Mouse (Mus musculus): Measurements from ENCODE around the gene Ppm1n. TPM values are rescaled to one million over a fixed set of nuclear protein-coding genes. Genes with fewer than 3 reads are reported as not detected.

Gene Ppm1n
- polyA plus RNA-seq, 1 experiment, result 5.7 TPM

GRCm38 (mm10) chr7:19279052-19279451 is 812 bp downstream of the Ppm1n start:
- H3K27ac ChIP-seq (ENCODE audit: insufficient read depth, low read length), result no peak overlapping the region
- H3K9me3 ChIP-seq (replicated peaks; ENCODE audit: control insufficient read depth, insufficient read depth, low read length, poor library complexity, severe bottlenecking), result no peaks in the 10 kb centered on the region
- no peaks in the 10 kb centered on the region for H3K27me3 ChIP-seq (ENCODE audit: control insufficient read depth, insufficient read depth, low read length, poor library complexity, severe bottlenecking)
- TF ChIP-seq POLR2A (IDR thresholded peaks at IDR 0.05; ENCODE audit: insufficient read depth, low read length) (no peak), CTCF (IDR thresholded peaks at IDR 0.05; ENCODE audit: low read depth, low read length) (no peak), EP300 (IDR thresholded peaks at IDR 0.05; ENCODE audit: insufficient read depth, low read depth, low read length) (no peak)
- peak overlapping the region; percentile 70 for H3K9ac ChIP-seq (ENCODE audit: low read depth, poor library complexity, severe bottlenecking)
- no peaks in the 10 kb centered on the region for H3K36me3 ChIP-seq (ENCODE audit: control insufficient read depth, insufficient read depth, low read length, poor library complexity, severe bottlenecking)
- peak overlapping the region; percentile 73 for H3K4me3 ChIP-seq (ENCODE audit: low read depth, low read length)
- H3K4me1 ChIP-seq (ENCODE audit: control insufficient read depth, insufficient read depth, low read length), result no peaks in the 10 kb centered on the region

- H3K27ac ChIP-seq (ENCODE audit: insufficient read depth, low read length), result no peak overlapping the region
- H3K4me3 ChIP-seq (ENCODE audit: low read depth, low read length), result no peak overlapping the region
- H3K9ac ChIP-seq (ENCODE audit: low read depth, poor library complexity, severe bottlenecking), result no peak overlapping the region
- H3K4me1 ChIP-seq (ENCODE audit: control insufficient read depth, insufficient read depth, low read length), result no peaks in the 10 kb centered on the region
- H3K9me3 ChIP-seq (replicated peaks; ENCODE audit: control insufficient read depth, insufficient read depth, low read length, poor library complexity, severe bottlenecking), result no peaks in the 10 kb centered on the region
- H3K36me3 ChIP-seq (ENCODE audit: control insufficient read depth, insufficient read depth, low read length, poor library complexity, severe bottlenecking), result no peaks in the 10 kb centered on the region
- TF ChIP-seq POLR2A (IDR thresholded peaks at IDR 0.05; ENCODE audit: insufficient read depth, low read length), result no peak
- no peak for TF ChIP-seq EP300 (IDR thresholded peaks at IDR 0.05; ENCODE audit: insufficient read depth, low read depth, low read length)
- peak; percentile 67 for TF ChIP-seq CTCF (IDR thresholded peaks at IDR 0.05; ENCODE audit: low read depth, low read length)
- no peaks in the 10 kb centered on the region for H3K27me3 ChIP-seq (ENCODE audit: control insufficient read depth, insufficient read depth, low read length, poor library complexity, severe bottlenecking)
Observed at GRCm38 (mm10) chr7:19276253-19276652, 3.6 kb downstream of the Ppm1n start.

DNA sequence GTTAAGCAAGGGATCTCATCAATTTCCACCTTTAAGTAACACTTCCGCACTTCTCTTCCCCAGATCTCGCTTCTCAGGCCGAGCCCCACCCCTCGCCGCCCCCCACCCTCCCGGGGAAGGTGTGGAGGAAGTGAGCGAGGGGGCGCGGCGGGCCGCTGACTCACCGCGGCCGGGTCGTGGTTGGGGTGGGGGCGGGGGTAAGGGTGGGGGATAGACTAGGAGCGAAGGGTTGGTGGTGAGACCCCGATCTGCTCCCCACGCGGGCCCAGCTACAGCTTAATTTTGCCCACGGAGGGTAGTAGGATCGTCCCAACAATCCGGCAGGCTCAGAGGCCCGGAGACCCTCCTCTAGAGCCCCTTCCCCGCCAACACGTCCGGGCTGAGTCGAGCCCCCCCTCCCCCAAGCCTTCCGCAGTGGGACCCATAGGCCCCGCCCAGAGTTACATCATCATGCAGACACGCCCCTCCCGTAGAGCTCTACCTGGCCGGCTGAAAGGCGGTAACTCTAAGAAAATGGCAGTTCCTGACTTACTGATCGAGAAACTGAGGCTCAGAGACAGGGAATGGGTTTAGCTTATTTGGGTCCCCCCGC is 7.6 kb downstream of the Ppm1n start:
- H3K27me3 ChIP-seq (ENCODE audit: control insufficient read depth, insufficient read depth, low read length, poor library complexity, severe bottlenecking), result no peaks in the 10 kb centered on the region
- H3K36me3 ChIP-seq (ENCODE audit: control insufficient read depth, insufficient read depth, low read length, poor library complexity, severe bottlenecking), result no peaks in the 10 kb centered on the region
- H3K9ac ChIP-seq (ENCODE audit: low read depth, poor library complexity, severe bottlenecking), result peak overlapping the region; percentile 95
- H3K4me3 ChIP-seq (ENCODE audit: low read depth, low read length), result peak overlapping the region; percentile 92
- TF ChIP-seq CTCF (IDR thresholded peaks at IDR 0.05; ENCODE audit: low read depth, low read length) (no peak), POLR2A (IDR thresholded peaks at IDR 0.05; ENCODE audit: insufficient read depth, low read length) (no peak), EP300 (IDR thresholded peaks at IDR 0.05; ENCODE audit: insufficient read depth, low read depth, low read length) (no peak)
- H3K4me1 ChIP-seq (ENCODE audit: control insufficient read depth, insufficient read depth, low read length), result peaks cover 3% of the 10 kb centered on the region
- H3K9me3 ChIP-seq (replicated peaks; ENCODE audit: control insufficient read depth, insufficient read depth, low read length, poor library complexity, severe bottlenecking), result no peaks in the 10 kb centered on the region
- peak overlapping the region; percentile 97 for H3K27ac ChIP-seq (ENCODE audit: insufficient read depth, low read length)

DNA sequence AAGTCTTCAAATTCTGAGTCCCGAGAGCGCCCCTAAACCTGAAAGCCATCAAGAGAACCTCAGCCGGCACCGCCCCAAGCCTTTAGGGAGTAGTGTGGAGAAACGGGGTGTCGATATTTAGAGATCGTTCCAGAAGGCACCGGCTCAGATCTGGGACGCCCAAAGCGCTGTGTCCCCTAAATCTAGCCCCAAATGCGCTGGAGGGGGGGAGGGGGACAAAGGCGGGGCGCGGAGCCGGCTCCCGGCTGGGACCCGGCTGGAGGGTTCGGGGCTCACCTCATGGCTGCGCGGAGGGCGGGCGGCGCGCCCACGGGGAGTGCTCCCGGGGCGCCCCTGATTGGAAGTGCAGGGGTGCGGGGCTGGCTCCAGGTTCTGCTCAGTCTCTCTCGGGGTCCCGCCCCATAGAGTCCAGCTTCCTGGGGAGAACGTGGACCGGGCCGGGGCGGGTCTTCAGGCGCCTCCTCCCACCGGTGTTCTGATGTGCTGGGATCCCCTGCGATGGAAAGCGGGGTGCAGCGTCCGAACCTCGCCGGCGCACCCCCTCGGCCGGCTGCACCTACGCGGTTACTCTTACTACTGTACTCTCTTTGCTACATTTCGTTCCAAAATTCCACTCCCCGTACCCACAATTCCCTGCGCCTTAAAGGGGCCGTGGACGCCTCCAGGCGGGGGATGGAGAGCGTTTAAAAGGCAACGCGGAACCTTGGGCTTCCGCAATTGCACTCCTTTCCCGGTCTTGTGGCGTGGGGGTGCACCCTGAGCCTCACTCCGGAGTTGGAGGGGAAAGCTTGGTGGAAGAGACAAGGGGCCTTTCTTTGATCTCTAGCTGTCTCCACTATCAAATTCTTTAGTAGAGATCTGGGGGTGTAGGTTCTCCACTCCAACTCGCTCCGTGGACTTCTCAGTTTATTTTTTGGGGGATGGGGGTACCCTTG is 8.4 kb downstream of the Ppm1n start, which contains the start of gene Vasp:
TSS of gene Vasp (minus strand) at position 580 of the 935 bp plus-strand sequence.
- TF ChIP-seq POLR2A (IDR thresholded peaks at IDR 0.05; ENCODE audit: insufficient read depth, low read length), result no peak
- TF ChIP-seq EP300 (IDR thresholded peaks at IDR 0.05; ENCODE audit: insufficient read depth, low read depth, low read length), result 0 out of 2 replicates have a peak, but pooled peaks have one; percentile 8
- Histone ChIP-seq H3K27ac (ENCODE audit: insufficient read depth, low read length) (peak within 1 kb of the TSS; percentile 97), H3K4me3 (ENCODE audit: low read depth, low read length) (peak within 1 kb of the TSS; percentile 92), H3K9ac (ENCODE audit: low read depth, poor library complexity, severe bottlenecking) (peak within 1 kb of the TSS; percentile 95), H3K27me3 (ENCODE audit: control insufficient read depth, insufficient read depth, low read length, poor library complexity, severe bottlenecking) (no peaks in the 10 kb centered on the region), H3K36me3 (ENCODE audit: control insufficient read depth, insufficient read depth, low read length, poor library complexity, severe bottlenecking) (no peaks in the 10 kb centered on the region), H3K9me3 (replicated peaks; ENCODE audit: control insufficient read depth, insufficient read depth, low read length, poor library complexity, severe bottlenecking) (no peaks in the 10 kb centered on the region), H3K4me1 (ENCODE audit: control insufficient read depth, insufficient read depth, low read length) (peaks cover 3% of the 10 kb centered on the region)

GRCm38 (mm10) chr7:19270509-19271237 is 9.2 kb downstream of the Ppm1n start:
- Histone ChIP-seq H3K4me3 (ENCODE audit: low read depth, low read length) (peak overlapping the region; percentile 92), H3K4me1 (ENCODE audit: control insufficient read depth, insufficient read depth, low read length) (peaks cover 8% of the 10 kb centered on the region), H3K27me3 (ENCODE audit: control insufficient read depth, insufficient read depth, low read length, poor library complexity, severe bottlenecking) (no peaks in the 10 kb centered on the region), H3K9ac (ENCODE audit: low read depth, poor library complexity, severe bottlenecking) (peak overlapping the region; percentile 95), H3K9me3 (replicated peaks; ENCODE audit: control insufficient read depth, insufficient read depth, low read length, poor library complexity, severe bottlenecking) (no peaks in the 10 kb centered on the region), H3K36me3 (ENCODE audit: control insufficient read depth, insufficient read depth, low read length, poor library complexity, severe bottlenecking) (no peaks in the 10 kb centered on the region), H3K27ac (ENCODE audit: insufficient read depth, low read length) (peak overlapping the region; percentile 97)
- no peak for TF ChIP-seq CTCF (IDR thresholded peaks at IDR 0.05; ENCODE audit: low read depth, low read length)
- TF ChIP-seq POLR2A (IDR thresholded peaks at IDR 0.05; ENCODE audit: insufficient read depth, low read length), result no peak
- 0 out of 2 replicates have a peak, but pooled peaks have one; percentile 44 for TF ChIP-seq EP300 (IDR thresholded peaks at IDR 0.05; ENCODE audit: insufficient read depth, low read depth, low read length)
